Mouse (Mus musculus): Measurements from ENCODE around the gene Zfp810.

GRCm38 (mm10) chr9:22259184-22260091 lies 48.0 kb downstream of the Zfp810 start, which contains the start of gene Zfp599:
- no peak for TF ChIP-seq CTCF (IDR thresholded peaks at IDR 0.05; ENCODE audit: insufficient read depth, low read depth, low read length)
- no peak for TF ChIP-seq POLR2A (IDR thresholded peaks at IDR 0.05; ENCODE audit: insufficient read depth, low read depth, low read length)
